Mouse (Mus musculus) C2C12 (cell line): Measurements from ENCODE around the gene Sec22c. TPM values are rescaled to one million over a fixed set of nuclear protein-coding genes. Genes with fewer than 3 reads are reported as not detected.

Experiments used
- H3K27me3 ChIP-seq: one replicate; pipeline ENCODE4 v1.6.1; 2011; ENCODE audit not compliant: control insufficient read depth, insufficient read depth, insufficient read length
- H3K36me3 ChIP-seq: one replicate; pipeline ENCODE4 v1.6.1; 2011; ENCODE audit not compliant: control insufficient read depth, insufficient read depth
- H3K4me3 ChIP-seq: one replicate; pipeline ENCODE4 v1.5.1; 2011; ENCODE audit warnings: mild to moderate bottlenecking, control low read depth; ENCODE audit not compliant: poor library complexity, insufficient read depth, severe bottlenecking
- H3K79me2 ChIP-seq: one replicate; pipeline ENCODE4 v1.6.1; 2011; ENCODE audit not compliant: control insufficient read depth, insufficient read depth
- H3K79me3 ChIP-seq: one replicate; pipeline ENCODE4 v1.6.1; 2011; ENCODE audit warnings: low read depth, control low read depth
- H3ac ChIP-seq: one replicate; pipeline ENCODE3; 2011; ENCODE audit warnings: low read depth; ENCODE audit not compliant: control insufficient read depth, insufficient read length
- CEBPB ChIP-seq: IDR thresholded peaks from one replicate; pipeline ENCODE4 v1.6.1; 2011; ENCODE audit warnings: low read depth, mild to moderate bottlenecking, control low read depth, moderate library complexity
- CTCF ChIP-seq: IDR thresholded peaks from one replicate; pipeline ENCODE4 v1.5.1; 2011; ENCODE audit not compliant: control insufficient read depth, insufficient read depth, insufficient read length
- FOSL1 ChIP-seq: IDR thresholded peaks from one replicate; pipeline ENCODE4 v1.8.0; 2011; ENCODE audit warnings: mild to moderate bottlenecking, low read length; ENCODE audit not compliant: poor library complexity, insufficient read depth, severe bottlenecking
- MAX ChIP-seq: IDR thresholded peaks from one replicate; pipeline ENCODE4 v1.6.1; 2011; ENCODE audit warnings: mild to moderate bottlenecking, control low read depth
- MYOD1 ChIP-seq: IDR thresholded peaks from one replicate; pipeline ENCODE4 v1.6.1; 2011; ENCODE audit warnings: low read depth; ENCODE audit not compliant: control insufficient read depth, insufficient read length
- MYOG ChIP-seq: IDR thresholded peaks from one replicate; pipeline ENCODE4 v1.6.1; 2011; ENCODE audit not compliant: control insufficient read depth, insufficient read length; ENCODE audit errors: extremely low read depth
- USF1 ChIP-seq: IDR thresholded peaks from one replicate; pipeline ENCODE4 v1.6.1; 2011; ENCODE audit warnings: low read depth, mild to moderate bottlenecking, control low read depth, moderate library complexity
- polyA plus RNA-seq: library from polyadenylated mRNA; unstranded; fragments of >200 nt; fragmentation: generic; extraction: Trizol; gene quantifications from one replicate; pipeline ENCODE4 v1.2.1, GENCODE M21; 2012; ENCODE audit warnings: missing spikeins

Gene Sec22c
- polyA plus RNA-seq, 1 experiment, result 8.0 TPM

DNA sequence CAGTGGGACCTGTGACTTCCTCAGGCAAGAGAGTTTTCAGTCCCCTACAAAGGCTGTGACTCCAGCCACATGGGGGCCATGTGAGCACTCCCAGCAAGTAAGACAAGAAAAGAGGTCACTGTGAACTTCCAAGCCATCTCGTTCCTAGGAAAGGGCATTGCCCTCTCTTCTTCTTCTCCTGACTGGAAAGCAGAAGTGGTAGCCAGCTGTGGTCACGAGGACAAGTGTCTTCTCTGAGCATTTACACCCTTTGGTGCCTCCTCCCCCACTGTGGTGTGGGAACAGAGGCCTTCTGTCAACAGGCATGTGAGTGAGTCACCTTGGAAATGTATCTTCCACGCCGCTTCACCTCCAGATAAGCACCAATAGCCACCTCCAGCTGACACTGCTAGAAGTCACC, 73.3 kb downstream of the Sec22c start:
- H3K4me3 ChIP-seq, result no peak overlapping the region
- no peaks in the 10 kb centered on the region for H3K79me2 ChIP-seq
- H3ac ChIP-seq, result no peak overlapping the region
- H3K79me3 ChIP-seq, result no peaks in the 10 kb centered on the region
- TF ChIP-seq CTCF, result no peak
- no peak for TF ChIP-seq MYOD1
- no peak for TF ChIP-seq USF1
- H3K36me3 ChIP-seq, result no peaks in the 10 kb centered on the region
- H3K27me3 ChIP-seq, result peaks cover 34% of the 10 kb centered on the region

DNA sequence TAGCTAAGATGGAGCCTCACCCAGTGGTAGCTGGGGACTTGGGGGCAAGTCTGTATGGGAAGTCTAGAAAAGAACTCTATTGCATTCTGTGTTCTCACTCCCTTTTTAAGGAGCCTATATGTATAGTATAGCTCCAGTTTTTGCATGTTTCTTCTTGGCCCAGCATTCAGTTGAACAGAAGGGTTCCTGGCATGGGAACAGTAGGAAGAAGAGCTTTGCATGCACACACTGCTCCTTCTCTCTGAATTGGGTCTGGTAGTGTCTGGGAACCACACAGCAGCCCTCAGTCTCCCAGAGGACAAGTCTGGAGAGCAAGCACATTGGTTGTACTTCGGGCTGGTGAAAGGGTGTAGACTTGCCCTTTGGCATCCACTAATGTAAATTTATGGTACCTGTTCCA, 74.7 kb downstream of the Sec22c start:
- TF ChIP-seq CTCF, result no peak
- no peak for TF ChIP-seq USF1
- TF ChIP-seq MAX, result no peak
- TF ChIP-seq MYOG, result no peak
- no peak for TF ChIP-seq MYOD1
- TF ChIP-seq FOSL1, result no peak
- TF ChIP-seq CEBPB, result no peak
- no peaks in the 10 kb centered on the region for H3K36me3 ChIP-seq
- no peak overlapping the region for H3K4me3 ChIP-seq
- no peaks in the 10 kb centered on the region for H3K79me2 ChIP-seq
- peaks cover 21% of the 10 kb centered on the region for H3K27me3 ChIP-seq
- H3ac ChIP-seq, result no peak overlapping the region
- no peaks in the 10 kb centered on the region for H3K79me3 ChIP-seq

Other genes starting within 250 kb of the Sec22c start
- gene Cck, start 209.8 kb downstream of the Sec22c start, polyA plus RNA-seq, result 2.9 TPM
- not detected for gene Lyzl4, start 63.4 kb downstream of the Sec22c start, polyA plus RNA-seq
- 0.19 TPM for gene Vipr1, start 62.8 kb downstream of the Sec22c start, polyA plus RNA-seq
- gene Ss18l2, start 4.8 kb upstream of the Sec22c start, polyA plus RNA-seq, result 44.7 TPM
- gene Nktr, start 13.7 kb upstream of the Sec22c start, polyA plus RNA-seq, result 10.7 TPM
- gene Zfp651, start 53.8 kb upstream of the Sec22c start, polyA plus RNA-seq, result 16.0 TPM
- gene Klhl40, start 72.1 kb upstream of the Sec22c start, polyA plus RNA-seq, result 2.7 TPM
- 0.07 TPM for gene Hhatl, start 87.0 kb upstream of the Sec22c start, polyA plus RNA-seq
- 0.12 TPM for gene Ccdc13, start 134.0 kb upstream of the Sec22c start, polyA plus RNA-seq
- 55.5 TPM for gene Higd1a, start 152.9 kb upstream of the Sec22c start, polyA plus RNA-seq
- not detected for gene Ackr2, start 192.9 kb upstream of the Sec22c start, polyA plus RNA-seq
- not detected for gene Cyp8b1, start 210.8 kb upstream of the Sec22c start, polyA plus RNA-seq
- gene Fam198a, start 245.5 kb upstream of the Sec22c start, polyA plus RNA-seq, result not detected